Mouse (Mus musculus): ENCODE measurements around the gene Agpat1.
A peak's percentile ranks its signal among the peaks of the same experiment; 100 is the strongest.

Agpat1 gene

GRCm38 (mm10) chr17:34604061-34604508 is at the start of gene Agpat1:
Gene Agpat1, plus strand, starts transcription at chr17:34604262.
- peak; percentile 99 for DNase-seq (ENCODE audit: low read depth, low spot score)

DNA sequence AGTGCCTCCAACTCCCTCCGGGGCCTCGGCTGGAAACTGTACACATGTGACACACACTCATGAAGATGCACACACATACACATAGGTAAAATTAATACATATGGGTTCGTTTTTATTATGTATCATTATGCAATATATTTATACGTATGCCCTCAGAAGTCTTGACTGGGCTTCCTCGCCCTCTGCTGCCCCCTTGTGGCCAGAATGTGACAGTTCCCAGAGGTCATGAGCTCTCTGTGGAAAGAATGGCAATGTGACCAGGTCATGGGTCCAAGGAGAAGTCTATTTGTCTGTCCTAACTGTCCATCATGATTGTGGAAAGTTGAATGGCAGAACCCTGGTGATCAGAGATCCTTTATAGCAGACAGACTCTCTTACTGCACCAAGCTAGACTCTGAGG is 48.6 kb upstream of the Agpat1 start:
- peak; percentile 69 for DNase-seq (ENCODE audit: low read depth, low spot score)

- no peak for DNase-seq (ENCODE audit: low read depth, low spot score)
These were observed 47.7 kb upstream of the Agpat1 start for GRCm38 (mm10) chr17:34556406-34556805.

GRCm38 (mm10) chr17:34557411-34557810 is 46.7 kb upstream of the Agpat1 start:
- no peak for DNase-seq (ENCODE audit: low read depth, low spot score)

DNA sequence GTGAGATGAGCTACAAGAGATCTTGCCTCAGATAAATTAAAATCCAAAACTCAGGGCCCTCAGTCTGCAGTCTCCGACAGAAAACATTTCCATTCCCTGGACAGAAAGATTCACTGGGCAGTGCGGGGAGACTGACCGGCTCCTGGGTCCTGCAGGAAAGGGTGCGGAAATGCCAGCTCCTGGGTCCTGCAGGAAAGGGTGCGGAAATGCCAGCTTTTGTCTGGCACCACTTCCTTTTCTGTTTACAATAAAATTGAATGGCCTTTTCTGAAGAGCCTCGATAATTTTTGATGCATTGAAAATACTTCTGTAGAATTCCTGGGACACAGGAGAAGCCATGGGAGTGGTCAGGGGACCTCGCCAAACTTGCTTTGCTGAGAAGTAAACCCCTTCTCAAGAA is 44.9 kb upstream of the Agpat1 start:
- DNase-seq (ENCODE audit: low read depth, low spot score), result no peak

DNA sequence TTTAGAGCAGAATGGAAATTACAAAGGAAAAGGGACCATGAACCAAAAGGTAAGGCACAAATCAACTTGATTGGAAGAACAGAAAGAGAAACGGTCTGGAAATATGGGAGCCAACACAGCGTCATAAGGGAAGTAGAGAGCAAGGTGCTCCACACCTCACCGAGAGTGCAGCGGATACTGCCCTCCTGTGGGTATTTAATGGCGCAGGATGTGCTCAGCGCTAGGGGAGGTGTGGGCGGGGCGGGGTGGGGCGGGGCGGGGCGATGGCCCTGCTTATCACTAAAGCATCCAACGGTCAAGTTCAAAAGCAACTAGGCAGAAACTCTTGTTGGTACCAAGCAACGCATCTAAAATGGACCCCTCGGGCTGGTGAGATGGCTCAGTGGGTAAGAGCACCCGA is 44.2 kb upstream of the Agpat1 start:
- DNase-seq (ENCODE audit: low read depth, low spot score), result no peak

DNA sequence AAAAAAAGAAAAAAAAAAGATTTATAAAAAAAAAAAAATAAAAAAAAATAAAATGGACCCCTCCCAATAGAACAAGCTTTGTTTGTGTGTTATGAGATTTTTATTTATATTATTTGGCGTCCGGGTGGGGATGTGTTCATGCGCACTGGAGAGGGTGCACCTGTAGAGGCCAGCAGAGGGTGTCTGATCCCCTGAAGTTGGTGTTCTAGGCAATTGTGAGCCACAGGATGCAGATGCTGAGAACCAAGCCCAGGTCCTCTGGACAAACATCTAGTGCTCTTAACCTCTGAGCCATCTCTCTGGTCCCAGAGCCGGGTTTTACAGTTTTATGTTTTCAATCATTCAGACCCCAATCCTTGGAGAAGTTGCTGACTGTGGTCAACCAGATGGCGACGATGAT is 43.6 kb upstream of the Agpat1 start:
- no peak for DNase-seq (ENCODE audit: low read depth, low spot score)

DNA sequence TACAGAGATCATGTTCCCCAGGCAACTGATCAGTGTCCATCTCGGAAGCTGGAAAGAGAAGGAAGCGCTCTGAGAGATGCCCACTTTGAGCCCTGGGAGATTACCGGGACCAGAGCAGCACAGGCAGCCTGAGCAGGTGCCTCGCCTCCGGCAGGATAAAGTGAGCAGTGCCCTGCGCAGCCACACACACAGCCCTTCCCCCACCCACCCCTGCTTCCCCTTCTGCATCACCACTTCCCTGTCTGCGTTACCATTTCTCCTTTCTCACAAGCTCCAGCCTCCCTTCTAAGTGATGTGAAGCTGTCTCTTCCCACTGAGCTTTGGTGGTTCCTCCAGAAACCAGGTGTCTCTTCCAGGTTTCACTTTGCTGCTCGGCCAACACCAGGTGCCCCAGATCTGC is 42.9 kb upstream of the Agpat1 start:
- no peak for DNase-seq (ENCODE audit: low read depth, low spot score)

- DNase-seq (ENCODE audit: low read depth, low spot score), result no peak
These were observed 41.5 kb upstream of the Agpat1 start for GRCm38 (mm10) chr17:34562595-34562994.

DNA sequence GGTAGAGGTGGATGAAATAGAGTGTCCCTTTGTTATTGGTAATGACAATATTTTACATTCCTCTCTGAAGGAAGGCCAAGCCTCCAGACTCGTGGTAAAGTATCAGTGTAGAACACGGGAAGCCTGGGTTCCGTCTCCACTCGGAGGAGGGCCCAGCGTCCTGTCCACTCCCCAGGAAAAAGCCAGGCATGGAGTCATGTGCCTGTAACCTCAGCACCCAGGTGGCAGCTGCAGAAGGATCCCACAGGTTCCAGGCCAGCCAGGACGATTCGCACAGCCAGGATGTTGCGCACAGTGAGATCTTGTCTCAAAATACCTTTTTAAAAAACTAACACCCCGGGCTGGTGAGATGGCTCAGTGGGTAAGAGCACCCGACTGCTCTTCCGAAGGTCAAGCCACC is 40.7 kb upstream of the Agpat1 start:
- DNase-seq (ENCODE audit: low read depth, low spot score), result no peak

- DNase-seq (ENCODE audit: low read depth, low spot score), result no peak
These were observed 40.0 kb upstream of the Agpat1 start, which contains the start of gene Notch4 for GRCm38 (mm10) chr17:34564003-34564421. Gene Notch4, plus strand, starts transcription at chr17:34564268.

GRCm38 (mm10) chr17:34564796-34565195 is 39.3 kb upstream of the Agpat1 start:
- no peak for DNase-seq (ENCODE audit: low read depth, low spot score)

DNA sequence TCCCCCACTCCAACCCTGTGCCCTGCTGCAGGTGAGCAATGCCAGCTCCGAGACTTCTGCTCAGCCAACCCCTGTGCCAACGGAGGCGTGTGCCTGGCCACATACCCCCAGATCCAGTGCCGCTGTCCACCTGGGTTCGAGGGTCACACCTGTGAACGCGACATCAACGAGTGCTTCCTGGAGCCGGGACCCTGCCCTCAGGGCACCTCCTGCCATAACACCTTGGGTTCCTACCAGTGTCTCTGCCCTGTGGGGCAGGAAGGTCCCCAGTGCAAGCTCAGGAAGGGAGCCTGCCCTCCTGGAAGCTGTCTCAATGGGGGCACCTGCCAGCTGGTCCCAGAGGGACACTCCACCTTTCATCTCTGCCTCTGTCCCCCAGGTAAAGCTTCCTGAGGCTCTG is 36.8 kb upstream of the Agpat1 start:
- no peak for DNase-seq (ENCODE audit: low read depth, low spot score)

GRCm38 (mm10) chr17:34568421-34568820 is 35.6 kb upstream of the Agpat1 start:
- DNase-seq (ENCODE audit: low read depth, low spot score), result no peak

GRCm38 (mm10) chr17:34569919-34570318 is 34.1 kb upstream of the Agpat1 start:
- DNase-seq (ENCODE audit: low read depth, low spot score), result no peak

- DNase-seq (ENCODE audit: low read depth, low spot score), result no peak
These were observed 32.2 kb upstream of the Agpat1 start for GRCm38 (mm10) chr17:34571875-34572274.

DNA sequence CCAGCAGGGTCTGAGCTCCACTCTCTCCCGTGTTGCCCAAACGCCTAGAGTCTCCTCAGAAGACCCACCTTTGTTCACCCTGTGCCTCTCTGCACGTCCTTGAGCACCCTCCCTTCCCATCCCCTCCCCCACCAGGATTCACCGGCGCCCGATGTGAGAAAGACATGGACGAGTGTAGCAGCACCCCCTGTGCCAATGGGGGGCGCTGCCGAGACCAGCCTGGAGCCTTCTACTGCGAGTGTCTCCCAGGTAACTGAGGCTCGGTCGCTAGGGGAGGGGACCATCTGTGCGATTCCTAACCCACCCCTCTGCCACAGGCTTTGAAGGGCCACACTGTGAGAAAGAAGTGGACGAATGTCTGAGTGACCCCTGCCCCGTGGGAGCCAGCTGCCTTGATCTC is 31.7 kb upstream of the Agpat1 start:
- DNase-seq (ENCODE audit: low read depth, low spot score), result no peak

GRCm38 (mm10) chr17:34576577-34576976 is 27.5 kb upstream of the Agpat1 start:
- no peak for DNase-seq (ENCODE audit: low read depth, low spot score)

DNA sequence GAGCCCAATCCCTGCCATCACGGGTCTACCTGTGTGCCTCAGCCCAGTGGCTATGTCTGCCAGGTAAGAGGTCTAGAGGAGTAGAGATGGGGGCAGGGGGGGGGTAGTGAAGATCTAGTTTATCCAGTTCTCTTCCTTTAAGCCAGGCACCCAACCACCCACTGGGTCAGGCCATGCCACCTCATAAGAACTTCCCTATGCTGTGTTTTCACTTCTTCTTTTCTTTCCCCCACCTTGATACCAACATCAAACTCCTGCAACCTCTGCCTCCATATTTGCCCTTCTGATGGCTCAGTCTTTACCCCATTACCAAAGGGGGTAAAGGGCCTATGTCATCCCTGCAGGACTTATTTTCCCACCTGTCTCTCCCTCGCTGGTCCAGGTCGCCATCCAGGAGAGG is 26.0 kb upstream of the Agpat1 start:
- DNase-seq (ENCODE audit: low read depth, low spot score), result no peak

GRCm38 (mm10) chr17:34582528-34582927 is 21.5 kb upstream of the Agpat1 start:
- DNase-seq (ENCODE audit: low read depth, low spot score), result no peak

GRCm38 (mm10) chr17:34583397-34583796 is 20.7 kb upstream of the Agpat1 start:
- DNase-seq (ENCODE audit: low read depth, low spot score), result no peak

DNA sequence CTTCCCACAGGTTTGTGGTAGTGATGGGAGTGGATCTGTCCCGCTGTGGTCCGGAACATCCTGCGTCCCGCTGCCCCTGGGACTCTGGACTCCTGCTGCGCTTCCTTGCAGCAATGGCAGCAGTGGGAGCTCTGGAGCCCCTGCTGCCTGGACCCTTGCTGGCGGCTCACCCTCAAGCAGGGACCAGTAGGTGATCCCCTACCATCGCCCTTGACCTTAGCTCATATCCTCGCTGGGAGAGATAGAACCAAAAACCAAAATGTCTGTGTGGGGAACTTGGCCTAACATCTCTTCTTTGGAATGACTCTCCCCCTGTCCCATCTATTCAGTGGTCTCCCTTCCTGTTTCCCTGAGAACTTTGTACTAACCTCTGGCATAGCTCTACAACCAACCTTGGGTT is 20.2 kb upstream of the Agpat1 start:
- DNase-seq (ENCODE audit: low read depth, low spot score), result no peak

DNA sequence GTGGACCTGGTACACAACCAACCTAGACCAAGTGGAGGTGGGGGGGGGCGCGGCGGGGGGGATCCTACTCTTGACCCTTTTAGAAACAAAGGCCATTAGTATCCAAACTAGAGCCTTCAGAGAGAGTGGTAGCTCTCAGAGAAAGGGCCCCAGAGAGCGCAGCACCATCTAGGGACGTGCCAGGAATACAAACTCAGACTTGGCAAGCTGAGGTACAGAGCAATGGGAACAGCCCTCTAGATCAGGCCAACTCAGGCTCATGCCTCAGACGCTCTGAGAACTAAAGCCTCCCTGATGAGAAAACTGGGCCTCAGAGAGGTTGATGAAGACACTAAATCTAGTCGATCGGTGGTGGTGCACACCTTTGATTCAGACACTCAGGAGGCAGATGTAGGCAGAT is 18.9 kb upstream of the Agpat1 start:
- DNase-seq (ENCODE audit: low read depth, low spot score), result no peak
